Mouse (Mus musculus): ENCODE results near the gene Cdrt4. TPM values are rescaled to one million over a fixed set of nuclear protein-coding genes. Genes with fewer than 3 reads are reported as not detected.

Gene Cdrt4
- polyA plus RNA-seq, 1 experiment from 2014 or later: not detected

DNA sequence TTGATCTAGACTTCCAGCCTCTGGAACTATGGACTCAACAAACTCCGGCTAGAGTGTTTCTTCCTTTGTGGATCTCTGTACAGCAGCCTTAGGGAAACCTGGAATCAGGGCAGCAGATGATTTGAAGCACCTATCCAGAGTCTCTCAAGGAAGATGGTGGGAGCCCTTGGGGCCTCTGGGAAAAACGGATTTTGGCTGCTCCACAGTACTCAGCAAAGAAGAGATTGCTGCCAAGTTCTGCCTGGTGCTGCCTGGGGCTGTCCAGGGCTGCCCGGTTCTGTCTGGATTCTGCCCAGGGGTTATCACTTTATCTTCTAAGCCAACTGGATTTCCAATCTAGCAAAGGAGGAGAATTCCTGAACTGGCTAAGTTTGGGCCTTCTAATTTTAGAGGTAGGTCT, 58.8 kb downstream of the Cdrt4 start:
- no peaks in the 10 kb centered on the region for H3K4me1 ChIP-seq (ENCODE audit: control insufficient read depth, insufficient read depth, low read length)
- WGBS: 75% methylated on average over 3 of the region's 3 CpGs
- H3K4me3 ChIP-seq (replicated peaks; ENCODE audit: low read depth, low read length): no peak overlapping the region
- H3K4me2 ChIP-seq (ENCODE audit: low read length): no peak overlapping the region
- no peaks in the 10 kb centered on the region for H3K27me3 ChIP-seq (ENCODE audit: control insufficient read depth, insufficient read depth, low read length)
- H3K9ac ChIP-seq (replicated peaks; ENCODE audit: low read length): no peak overlapping the region
- H3K27ac ChIP-seq (replicated peaks; ENCODE audit: low read depth, low read length): no peak overlapping the region
- no peaks in the 10 kb centered on the region for H3K9me3 ChIP-seq (ENCODE audit: control insufficient read depth, low read length)
- no peaks in the 10 kb centered on the region for H3K36me3 ChIP-seq (ENCODE audit: control insufficient read depth, insufficient read depth, low read length)
- DNase-seq (no peak), ATAC-seq (ENCODE audit: low FRiP score, low TSS enrichment) (no peak)

DNA sequence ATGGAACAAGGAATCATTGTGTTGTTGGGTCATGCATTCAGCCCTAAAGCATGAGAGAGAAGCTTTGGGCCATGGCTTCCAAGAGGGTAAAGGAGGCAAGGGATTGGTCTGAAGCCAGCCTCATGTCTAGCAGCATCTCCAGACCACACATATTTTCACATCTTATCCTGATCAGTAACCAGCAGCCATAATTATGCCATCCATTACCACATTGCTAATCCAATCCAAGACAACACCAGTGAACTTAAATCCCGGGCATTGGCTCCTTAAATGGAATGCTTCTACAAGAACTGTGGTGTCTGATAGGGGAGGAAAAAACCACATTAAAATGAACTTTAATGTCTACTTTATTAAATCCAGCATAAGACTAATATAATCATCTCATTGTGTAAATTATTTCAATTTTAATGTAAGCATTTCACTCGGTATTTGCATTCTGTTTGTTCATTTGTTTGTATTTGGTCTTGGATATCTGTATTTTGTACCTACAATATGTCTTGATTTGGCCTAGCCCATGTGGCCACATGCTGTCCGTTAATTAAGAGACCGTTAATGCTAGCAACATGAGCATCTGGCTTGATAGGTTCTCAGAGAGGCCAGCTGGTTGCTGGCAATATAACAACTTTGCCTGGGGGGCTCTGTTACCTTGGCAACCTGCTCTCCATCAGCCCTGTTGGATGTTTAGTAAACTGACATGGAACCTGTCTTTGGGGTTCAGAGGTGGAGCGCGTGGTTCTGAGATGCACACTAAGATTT, 66.5 kb downstream of the Cdrt4 start:
- WGBS: 64% methylated on average over 6 of the region's 6 CpGs
- no peaks in the 10 kb centered on the region for H3K9me3 ChIP-seq (ENCODE audit: control insufficient read depth, low read length)

DNA sequence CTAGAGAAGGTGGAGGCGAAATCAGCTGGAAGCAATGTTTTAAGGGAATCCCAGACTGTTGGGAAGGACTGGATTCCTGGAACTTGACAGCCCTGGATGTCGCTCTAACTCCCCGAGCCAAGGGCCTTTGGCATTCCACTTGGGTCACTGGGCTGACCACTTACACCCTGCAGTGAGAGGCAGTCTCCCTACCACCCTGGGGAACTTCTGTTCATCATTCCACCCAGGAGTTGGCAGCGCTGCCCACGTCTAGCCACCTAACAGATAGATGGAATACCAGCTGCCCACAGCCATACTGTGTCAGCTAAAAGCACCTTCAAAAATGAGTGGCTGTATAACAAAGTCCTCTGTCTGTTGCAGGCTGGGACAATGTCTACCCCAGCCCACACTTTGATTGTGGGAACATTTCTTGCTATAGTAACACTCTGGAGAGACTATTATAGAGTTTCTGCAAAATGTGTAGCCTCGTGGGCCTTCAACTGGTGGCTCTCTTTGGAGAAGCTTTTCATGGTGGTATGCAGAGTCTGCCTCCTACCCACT, 67.2 kb downstream of the Cdrt4 start:
- WGBS: 80% methylated on average over 6 of the region's 6 CpGs
- no peak for ATAC-seq (ENCODE audit: low FRiP score, low TSS enrichment)
- Histone ChIP-seq H3K27ac (replicated peaks; ENCODE audit: low read depth, low read length) (peak overlapping the region; percentile 32; the same call in 1 of the 2 replicates), H3K4me3 (replicated peaks; ENCODE audit: low read depth, low read length) (no peak overlapping the region), H3K4me2 (ENCODE audit: low read length) (no peak overlapping the region), H3K36me3 (ENCODE audit: control insufficient read depth, insufficient read depth, low read length) (no peaks in the 10 kb centered on the region), H3K9ac (replicated peaks; ENCODE audit: low read length) (no peak overlapping the region), H3K4me1 (ENCODE audit: control insufficient read depth, insufficient read depth, low read length) (peaks cover 10% of the 10 kb centered on the region; the same call in 1 of the 2 replicates), H3K27me3 (ENCODE audit: control insufficient read depth, insufficient read depth, low read length) (no peaks in the 10 kb centered on the region), H3K9me3 (ENCODE audit: control insufficient read depth, low read length) (no peaks in the 10 kb centered on the region)
- no peak for DNase-seq

More for the DNA sequence above, 66.5 kb downstream of the Cdrt4 start:
- DNase-seq (peak; percentile 62), ATAC-seq (ENCODE audit: low FRiP score, low TSS enrichment) (no peak)
- Histone ChIP-seq H3K27ac (replicated peaks; ENCODE audit: low read depth, low read length) (no peak overlapping the region), H3K27me3 (ENCODE audit: control insufficient read depth, insufficient read depth, low read length) (no peaks in the 10 kb centered on the region), H3K4me3 (replicated peaks; ENCODE audit: low read depth, low read length) (no peak overlapping the region), H3K4me1 (ENCODE audit: control insufficient read depth, insufficient read depth, low read length) (peaks cover 10% of the 10 kb centered on the region; the same call in 1 of the 2 replicates), H3K9ac (replicated peaks; ENCODE audit: low read length) (no peak overlapping the region), H3K36me3 (ENCODE audit: control insufficient read depth, insufficient read depth, low read length) (no peaks in the 10 kb centered on the region), H3K4me2 (ENCODE audit: low read length) (no peak overlapping the region)

DNA sequence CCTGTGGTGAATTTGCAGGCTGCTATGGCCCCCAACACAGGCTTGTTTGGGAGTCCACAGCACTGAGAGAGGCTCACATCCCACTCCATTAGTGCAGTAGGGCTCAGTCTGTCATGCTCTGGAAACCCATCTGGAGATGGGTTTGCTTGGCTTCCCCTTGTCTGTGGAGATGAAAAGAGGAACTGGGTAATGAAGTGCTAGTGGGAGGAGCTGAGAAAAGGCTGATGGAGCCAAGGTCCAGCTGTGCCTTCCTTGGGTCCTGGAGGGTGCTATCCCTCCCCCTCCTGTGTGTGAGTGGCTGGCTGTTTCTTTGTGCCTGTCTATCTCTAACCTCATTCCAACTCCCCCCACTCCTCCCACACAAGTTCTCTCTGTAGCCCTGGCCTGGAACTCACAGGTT, 69.6 kb downstream of the Cdrt4 start:
- no peak for DNase-seq
- Histone ChIP-seq H3K36me3 (ENCODE audit: control insufficient read depth, insufficient read depth, low read length) (no peaks in the 10 kb centered on the region), H3K27ac (replicated peaks; ENCODE audit: low read depth, low read length) (no peak overlapping the region), H3K27me3 (ENCODE audit: control insufficient read depth, insufficient read depth, low read length) (no peaks in the 10 kb centered on the region), H3K9ac (replicated peaks; ENCODE audit: low read length) (no peak overlapping the region), H3K4me1 (ENCODE audit: control insufficient read depth, insufficient read depth, low read length) (peaks cover 10% of the 10 kb centered on the region; the same call in 1 of the 2 replicates), H3K4me3 (replicated peaks; ENCODE audit: low read depth, low read length) (no peak overlapping the region), H3K4me2 (ENCODE audit: low read length) (no peak overlapping the region), H3K9me3 (ENCODE audit: control insufficient read depth, low read length) (no peaks in the 10 kb centered on the region)
- ATAC-seq (ENCODE audit: low FRiP score, low TSS enrichment): no peak

DNA sequence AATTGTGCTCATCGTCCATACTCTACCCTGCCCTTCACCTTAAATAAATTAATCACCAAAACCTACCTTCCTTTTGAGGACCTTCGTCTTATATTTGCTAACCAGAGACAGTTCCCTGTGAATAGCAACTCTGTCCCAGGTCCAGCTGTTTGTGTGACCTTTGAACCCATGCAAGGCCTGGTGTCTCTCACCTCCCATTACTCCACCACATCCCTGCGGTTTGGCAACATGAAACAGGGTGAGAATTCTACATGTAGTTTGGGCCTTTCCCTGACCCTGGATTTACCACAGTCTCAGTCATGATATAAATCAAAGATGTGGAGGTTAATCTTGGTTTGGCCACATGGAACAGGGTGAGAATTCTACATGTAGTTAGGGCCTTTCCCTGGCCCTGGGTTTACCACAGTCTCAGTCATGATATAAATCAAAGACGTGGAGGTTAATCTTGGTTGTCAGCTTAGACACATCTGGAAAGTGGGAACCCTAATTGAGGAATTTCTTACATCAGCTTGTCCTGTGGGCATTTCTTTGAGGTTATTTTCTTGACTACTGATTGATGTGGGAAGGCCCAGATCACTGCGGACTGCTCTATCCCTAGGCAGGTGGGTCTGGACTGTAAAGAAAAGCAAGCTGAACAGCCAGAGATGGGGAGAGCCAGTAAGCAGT, 70.3 kb downstream of the Cdrt4 start:
- 84% methylated on average over 5 of the region's 5 CpGs for WGBS
- no peak overlapping the region for H3K9ac ChIP-seq (replicated peaks; ENCODE audit: low read length)
- DNase-seq: no peak

DNA sequence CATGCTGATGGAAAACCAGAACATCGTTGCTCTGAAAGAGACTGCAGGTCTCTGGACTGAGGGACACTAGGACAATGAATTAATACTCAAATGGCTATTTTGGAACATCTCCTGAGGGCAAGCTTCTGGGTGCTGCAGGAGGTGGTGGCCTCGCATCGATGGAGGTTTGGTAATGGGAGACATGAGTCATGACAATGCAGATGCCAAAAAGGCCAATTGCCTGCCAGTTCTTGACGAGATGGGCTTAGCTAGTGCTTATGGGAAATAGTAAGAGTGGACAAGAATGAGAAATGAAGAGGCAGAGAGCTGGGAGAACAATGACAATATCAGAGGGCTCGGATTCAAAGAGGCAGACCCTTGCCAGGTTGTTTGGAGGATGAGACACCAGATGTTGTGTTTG, 72.5 kb downstream of the Cdrt4 start:
- Histone ChIP-seq H3K9me3 (ENCODE audit: control insufficient read depth, low read length) (no peaks in the 10 kb centered on the region), H3K27me3 (ENCODE audit: control insufficient read depth, insufficient read depth, low read length) (no peaks in the 10 kb centered on the region), H3K36me3 (ENCODE audit: control insufficient read depth, insufficient read depth, low read length) (no peaks in the 10 kb centered on the region), H3K4me1 (ENCODE audit: control insufficient read depth, insufficient read depth, low read length) (0 out of 2 replicates have a peak, but pooled peaks cover 3% of the 10 kb centered on the region), H3K27ac (replicated peaks; ENCODE audit: low read depth, low read length) (no peak overlapping the region), H3K4me2 (ENCODE audit: low read length) (no peak overlapping the region), H3K9ac (replicated peaks; ENCODE audit: low read length) (no peak overlapping the region), H3K4me3 (replicated peaks; ENCODE audit: low read depth, low read length) (no peak overlapping the region)
- no peak for ATAC-seq (ENCODE audit: low FRiP score, low TSS enrichment)
- DNase-seq: no peak
- 87% methylated on average over 5 of the region's 5 CpGs for WGBS

More for the DNA sequence above, 70.3 kb downstream of the Cdrt4 start:
- no peak overlapping the region for H3K27ac ChIP-seq (replicated peaks; ENCODE audit: low read depth, low read length)
- no peak for ATAC-seq (ENCODE audit: low FRiP score, low TSS enrichment)
- H3K4me2 ChIP-seq (ENCODE audit: low read length): no peak overlapping the region
- H3K9me3 ChIP-seq (ENCODE audit: control insufficient read depth, low read length): no peaks in the 10 kb centered on the region
- H3K27me3 ChIP-seq (ENCODE audit: control insufficient read depth, insufficient read depth, low read length): no peaks in the 10 kb centered on the region
- peaks cover 10% of the 10 kb centered on the region; the same call in 1 of the 2 replicates for H3K4me1 ChIP-seq (ENCODE audit: control insufficient read depth, insufficient read depth, low read length)
- no peak overlapping the region for H3K4me3 ChIP-seq (replicated peaks; ENCODE audit: low read depth, low read length)
- no peaks in the 10 kb centered on the region for H3K36me3 ChIP-seq (ENCODE audit: control insufficient read depth, insufficient read depth, low read length)

DNA sequence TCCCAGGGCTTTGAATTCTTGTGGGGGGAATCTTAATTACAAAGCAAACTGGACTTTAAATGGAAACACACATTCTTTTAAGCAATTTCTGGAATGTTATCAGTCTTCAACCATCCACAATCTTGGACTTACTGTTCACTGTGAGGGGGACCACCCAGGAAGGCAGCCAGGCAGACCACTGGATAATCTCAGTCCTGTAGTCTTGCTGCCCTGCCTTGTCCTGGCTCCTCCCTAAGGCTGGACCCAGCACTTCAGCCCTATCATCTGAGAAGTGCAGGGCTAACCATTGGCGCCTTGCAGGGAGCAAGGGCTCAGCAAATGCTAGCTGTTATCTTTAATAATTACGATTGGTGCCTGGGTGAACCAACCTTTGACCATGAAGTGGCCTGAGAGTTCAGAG, 73.1 kb downstream of the Cdrt4 start:
- Histone ChIP-seq H3K9me3 (ENCODE audit: control insufficient read depth, low read length) (no peaks in the 10 kb centered on the region), H3K27ac (replicated peaks; ENCODE audit: low read depth, low read length) (no peak overlapping the region), H3K36me3 (ENCODE audit: control insufficient read depth, insufficient read depth, low read length) (no peaks in the 10 kb centered on the region), H3K4me3 (replicated peaks; ENCODE audit: low read depth, low read length) (no peak overlapping the region), H3K4me2 (ENCODE audit: low read length) (no peak overlapping the region), H3K27me3 (ENCODE audit: control insufficient read depth, insufficient read depth, low read length) (no peaks in the 10 kb centered on the region), H3K9ac (replicated peaks; ENCODE audit: low read length) (no peak overlapping the region), H3K4me1 (ENCODE audit: control insufficient read depth, insufficient read depth, low read length) (no peaks in the 10 kb centered on the region)
- ATAC-seq (ENCODE audit: low FRiP score, low TSS enrichment): no peak
- DNase-seq: no peak
- WGBS: 69% methylated on average over 2 of the region's 2 CpGs

DNA sequence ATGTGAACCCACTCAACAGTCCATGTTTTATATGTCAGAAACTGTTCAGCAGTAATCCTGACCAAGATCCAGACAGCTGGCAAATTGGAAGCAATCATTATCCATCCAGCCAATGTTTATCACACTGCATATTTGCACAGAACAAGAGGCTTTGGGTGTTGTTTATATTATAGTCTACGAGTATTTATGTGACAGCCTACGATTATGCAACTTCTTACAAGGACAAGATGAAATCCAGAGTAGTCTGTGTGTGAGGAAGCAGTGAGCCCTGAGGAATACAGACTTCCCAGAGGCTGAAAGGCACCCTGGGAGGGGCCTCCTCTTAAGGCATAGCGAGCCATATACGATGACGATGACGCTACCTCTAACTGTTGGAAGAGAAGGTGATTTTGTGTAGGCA, 74.5 kb downstream of the Cdrt4 start:
- no peak for DNase-seq
- H3K27me3 ChIP-seq (ENCODE audit: control insufficient read depth, insufficient read depth, low read length): no peaks in the 10 kb centered on the region
- H3K9ac ChIP-seq (replicated peaks; ENCODE audit: low read length): no peak overlapping the region
- H3K4me2 ChIP-seq (ENCODE audit: low read length): no peak overlapping the region
- 91% methylated on average over 6 of the region's 6 CpGs for WGBS
- no peak overlapping the region for H3K27ac ChIP-seq (replicated peaks; ENCODE audit: low read depth, low read length)
- no peaks in the 10 kb centered on the region for H3K9me3 ChIP-seq (ENCODE audit: control insufficient read depth, low read length)
- ATAC-seq (ENCODE audit: low FRiP score, low TSS enrichment): no peak
- H3K4me1 ChIP-seq (ENCODE audit: control insufficient read depth, insufficient read depth, low read length): no peaks in the 10 kb centered on the region
- H3K36me3 ChIP-seq (ENCODE audit: control insufficient read depth, insufficient read depth, low read length): no peaks in the 10 kb centered on the region
- no peak overlapping the region for H3K4me3 ChIP-seq (replicated peaks; ENCODE audit: low read depth, low read length)
